Mouse (Mus musculus): ENCODE measurements at regions not wholly inside any gene's neighbourhood (a gene's known extent, or its start where the extent isn't known, plus 50 kb on each side); places are given as distances from the start of the nearest gene placed in this dataset.

- DNase-seq (ENCODE audit: low spot score) (no peak), ATAC-seq (ENCODE audit: low FRiP score, low read depth) (no peak)
- Histone ChIP-seq H3K36me3 (ENCODE audit: control insufficient read depth, insufficient read depth, low read length) (no peaks in the 10 kb centered on the region), H3K4me1 (ENCODE audit: control insufficient read depth, insufficient read depth, low read length) (no peaks in the 10 kb centered on the region), H3K9ac (ENCODE audit: low read depth, low read length, severe bottlenecking) (no peak overlapping the region), H3K27ac (replicated peaks; ENCODE audit: low read depth, low read length) (no peak overlapping the region), H3K27me3 (ENCODE audit: control insufficient read depth, insufficient read depth, low read length) (no peaks in the 10 kb centered on the region), H3K4me3 (replicated peaks; ENCODE audit: low read length) (no peak overlapping the region), H3K4me2 (replicated peaks; ENCODE audit: low read depth, low read length, severe bottlenecking) (no peak overlapping the region), H3K9me3 (ENCODE audit: control insufficient read depth, low read length) (no peaks in the 10 kb centered on the region)
- 100% methylated on average over 1 of the region's 1 CpGs for WGBS
- TF ChIP-seq POLR2A (IDR thresholded peaks at IDR 0.05; ENCODE audit: borderline replicate concordance, extremely low read depth, insufficient read depth, insufficient read length), result no peak
Measured at GRCm38 (mm10) chr14:31918921-31919320, 88.5 kb upstream of the Ankrd28 start.

DNA sequence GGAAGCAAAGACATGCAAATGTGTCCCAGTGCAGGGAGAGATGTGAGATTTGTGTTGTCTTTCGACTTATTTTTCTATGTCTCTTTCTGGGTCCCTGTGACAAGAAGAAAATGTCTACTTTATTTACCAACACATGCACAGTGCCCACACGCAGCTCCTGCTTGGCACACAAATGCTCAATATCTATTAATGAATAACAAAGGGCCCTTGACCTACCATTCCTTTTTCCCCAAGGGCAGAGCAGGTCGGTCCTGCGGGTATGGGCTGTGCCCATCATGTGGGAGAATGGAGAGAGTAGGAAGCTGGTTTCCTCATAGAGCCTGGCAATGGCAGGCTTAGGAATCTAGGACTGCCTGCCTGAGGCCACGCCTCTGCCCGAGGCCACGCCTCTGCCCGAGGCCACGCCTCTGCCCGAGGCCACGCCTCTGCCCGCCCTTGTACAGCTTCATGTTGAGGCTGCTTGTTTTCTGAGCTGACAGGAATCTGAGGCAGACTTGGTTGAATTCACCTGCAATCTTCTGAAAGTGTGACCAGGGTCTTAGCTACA, 98.8 kb upstream of the Ankrd28 start:
- Histone ChIP-seq H3K9me3 (ENCODE audit: control insufficient read depth, low read length) (no peaks in the 10 kb centered on the region), H3K9ac (ENCODE audit: low read depth, low read length, severe bottlenecking) (no peak overlapping the region), H3K27ac (replicated peaks; ENCODE audit: low read depth, low read length) (no peak overlapping the region), H3K4me3 (replicated peaks; ENCODE audit: low read length) (no peak overlapping the region), H3K27me3 (ENCODE audit: control insufficient read depth, insufficient read depth, low read length) (no peaks in the 10 kb centered on the region), H3K4me2 (replicated peaks; ENCODE audit: low read depth, low read length, severe bottlenecking) (no peak overlapping the region), H3K36me3 (ENCODE audit: control insufficient read depth, insufficient read depth, low read length) (no peaks in the 10 kb centered on the region), H3K4me1 (ENCODE audit: control insufficient read depth, insufficient read depth, low read length) (peaks cover 23% of the 10 kb centered on the region)
- 58% methylated on average over 12 of the region's 12 CpGs for WGBS
- DNase-seq (ENCODE audit: low spot score) (no peak), ATAC-seq (ENCODE audit: low FRiP score, low read depth) (no peak)
- no peak for TF ChIP-seq POLR2A (IDR thresholded peaks at IDR 0.05; ENCODE audit: borderline replicate concordance, extremely low read depth, insufficient read depth, insufficient read length)

- Histone ChIP-seq H3K4me1 (ENCODE audit: control insufficient read depth, insufficient read depth, low read length) (peaks cover 27% of the 10 kb centered on the region), H3K9me3 (ENCODE audit: control insufficient read depth, low read length) (no peaks in the 10 kb centered on the region), H3K27ac (replicated peaks; ENCODE audit: low read depth, low read length) (peak overlapping the region; percentile 46), H3K27me3 (ENCODE audit: control insufficient read depth, insufficient read depth, low read length) (no peaks in the 10 kb centered on the region), H3K4me2 (replicated peaks; ENCODE audit: low read depth, low read length, severe bottlenecking) (0 out of 2 replicates have a peak overlapping the region, but pooled peaks have one; percentile 4), H3K9ac (ENCODE audit: low read depth, low read length, severe bottlenecking) (no peak overlapping the region), H3K4me3 (replicated peaks; ENCODE audit: low read length) (no peak overlapping the region), H3K36me3 (ENCODE audit: control insufficient read depth, insufficient read depth, low read length) (no peaks in the 10 kb centered on the region)
- TF ChIP-seq POLR2A (IDR thresholded peaks at IDR 0.05; ENCODE audit: borderline replicate concordance, extremely low read depth, insufficient read depth, insufficient read length), result no peak
- DNase-seq (ENCODE audit: low spot score), result peak; percentile 91
- ATAC-seq (ENCODE audit: low FRiP score, low read depth), result 0 out of 2 replicates have a peak, but pooled peaks have one; percentile 19
- WGBS, result 40% methylated on average over 9 of the region's 9 CpGs
Measured at GRCm38 (mm10) chr14:31930367-31930766, 98.4 kb upstream of the Galnt15 start.

DNA sequence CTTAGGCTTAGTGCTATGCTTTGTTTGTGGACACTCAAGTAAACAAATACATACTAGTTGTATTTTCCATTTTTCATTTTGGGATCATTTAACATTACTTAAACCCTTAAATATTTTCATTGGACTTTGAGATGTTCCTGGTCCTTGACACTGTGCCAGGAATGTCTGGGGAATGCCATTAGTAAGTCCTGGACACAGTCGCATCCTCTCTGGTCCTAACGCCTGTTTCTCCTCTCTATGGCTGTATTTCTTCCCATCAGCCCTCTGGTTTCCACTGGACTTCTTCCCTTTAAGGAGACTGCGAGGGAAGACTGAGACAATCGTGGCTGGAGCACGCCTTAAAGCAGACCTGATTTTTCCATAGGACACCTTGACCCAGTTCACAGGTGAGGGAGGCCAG, 96.8 kb upstream of the Galnt15 start:
- Histone ChIP-seq H3K4me1 (ENCODE audit: control insufficient read depth, insufficient read depth, low read length) (peaks cover 27% of the 10 kb centered on the region), H3K27me3 (ENCODE audit: control insufficient read depth, insufficient read depth, low read length) (no peaks in the 10 kb centered on the region), H3K9me3 (ENCODE audit: control insufficient read depth, low read length) (no peaks in the 10 kb centered on the region), H3K4me3 (replicated peaks; ENCODE audit: low read length) (no peak overlapping the region), H3K27ac (replicated peaks; ENCODE audit: low read depth, low read length) (no peak overlapping the region), H3K36me3 (ENCODE audit: control insufficient read depth, insufficient read depth, low read length) (no peaks in the 10 kb centered on the region), H3K4me2 (replicated peaks; ENCODE audit: low read depth, low read length, severe bottlenecking) (no peak overlapping the region), H3K9ac (ENCODE audit: low read depth, low read length, severe bottlenecking) (no peak overlapping the region)
- 78% methylated on average over 5 of the region's 5 CpGs for WGBS
- ATAC-seq (ENCODE audit: low FRiP score, low read depth) (no peak), DNase-seq (ENCODE audit: low spot score) (no peak)
- TF ChIP-seq POLR2A (IDR thresholded peaks at IDR 0.05; ENCODE audit: borderline replicate concordance, extremely low read depth, insufficient read depth, insufficient read length), result no peak

DNA sequence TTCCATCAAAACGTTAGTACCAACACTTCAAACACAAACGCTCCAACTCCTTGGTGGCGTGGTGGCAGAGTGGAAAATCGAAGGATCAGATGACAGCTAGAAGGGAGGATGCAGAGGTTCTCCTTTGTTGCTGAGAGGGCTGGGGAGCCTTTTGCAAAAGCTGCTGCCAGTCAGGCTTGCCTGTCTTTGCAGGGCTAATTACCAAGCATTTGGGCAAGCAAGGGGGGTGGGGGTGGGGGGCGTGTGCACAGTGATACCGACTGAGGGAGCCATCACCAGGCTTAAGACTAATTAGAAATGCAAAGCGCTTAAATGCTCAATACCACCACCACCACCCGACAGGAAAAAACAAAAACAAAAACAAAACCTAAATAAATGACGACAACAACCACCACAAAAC, 95.3 kb upstream of the Galnt15 start:
- H3K9me3 ChIP-seq (ENCODE audit: control insufficient read depth, low read length), result no peaks in the 10 kb centered on the region
- TF ChIP-seq POLR2A (IDR thresholded peaks at IDR 0.05; ENCODE audit: borderline replicate concordance, extremely low read depth, insufficient read depth, insufficient read length), result no peak
- peak overlapping the region; percentile 71 for H3K4me2 ChIP-seq (replicated peaks; ENCODE audit: low read depth, low read length, severe bottlenecking)
- H3K4me1 ChIP-seq (ENCODE audit: control insufficient read depth, insufficient read depth, low read length), result peaks cover 27% of the 10 kb centered on the region
- peak overlapping the region; percentile 53; the same call in 1 of the 2 replicates for H3K9ac ChIP-seq (ENCODE audit: low read depth, low read length, severe bottlenecking)
- H3K36me3 ChIP-seq (ENCODE audit: control insufficient read depth, insufficient read depth, low read length), result no peaks in the 10 kb centered on the region
- H3K27ac ChIP-seq (replicated peaks; ENCODE audit: low read depth, low read length), result peak overlapping the region; percentile 5; the same call in 1 of the 2 replicates
- DNase-seq (ENCODE audit: low spot score) (no peak), ATAC-seq (ENCODE audit: low FRiP score, low read depth) (no peak)
- peak overlapping the region; percentile 35 for H3K4me3 ChIP-seq (replicated peaks; ENCODE audit: low read length)
- 4% methylated on average over 9 of the region's 9 CpGs for WGBS
- H3K27me3 ChIP-seq (ENCODE audit: control insufficient read depth, insufficient read depth, low read length), result no peaks in the 10 kb centered on the region
